Mouse (Mus musculus) mammary gland, adult 2 months (tissue): ENCODE data around the gene Klk5. TPM values are rescaled to one million over a fixed set of nuclear protein-coding genes. Genes with fewer than 3 reads are reported as not detected.

Experiments
- polyA plus RNA-seq: library from polyadenylated mRNA; depleted of rRNA; stranded (reverse); fragments of >200 nt; gene quantifications from 2 replicates; pipeline ENCODE4 v1.2.3, GENCODE M21; 2012; ENCODE audit warnings: low replicate concordance; rRNA removed

Gene Klk5
- 0.14 and 3.3 TPM in 2 replicates for polyA plus RNA-seq

DNA sequence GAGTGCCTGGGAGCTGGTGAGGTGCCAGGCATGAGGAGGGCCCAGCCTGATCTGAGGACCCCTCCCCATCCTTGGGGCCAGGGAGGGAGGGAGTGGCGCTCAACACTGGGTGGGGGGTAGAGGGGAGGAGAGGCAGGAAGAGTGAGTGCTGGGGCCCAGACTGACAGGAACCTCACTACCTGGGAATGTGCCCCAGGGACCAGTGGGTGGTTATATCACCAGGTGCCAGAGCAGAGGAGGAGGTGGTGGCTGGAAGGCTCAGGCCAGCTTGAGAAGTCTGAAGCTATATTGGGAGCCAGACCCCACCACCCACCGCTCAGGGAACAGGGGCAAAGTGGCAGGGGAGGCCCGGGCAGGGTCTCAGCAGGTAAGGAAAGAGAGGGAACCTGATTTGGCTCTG is at the start of gene Klk5:
Gene Klk5, plus strand, starts transcription at position 271 of the 400 bp plus-strand sequence.

DNA sequence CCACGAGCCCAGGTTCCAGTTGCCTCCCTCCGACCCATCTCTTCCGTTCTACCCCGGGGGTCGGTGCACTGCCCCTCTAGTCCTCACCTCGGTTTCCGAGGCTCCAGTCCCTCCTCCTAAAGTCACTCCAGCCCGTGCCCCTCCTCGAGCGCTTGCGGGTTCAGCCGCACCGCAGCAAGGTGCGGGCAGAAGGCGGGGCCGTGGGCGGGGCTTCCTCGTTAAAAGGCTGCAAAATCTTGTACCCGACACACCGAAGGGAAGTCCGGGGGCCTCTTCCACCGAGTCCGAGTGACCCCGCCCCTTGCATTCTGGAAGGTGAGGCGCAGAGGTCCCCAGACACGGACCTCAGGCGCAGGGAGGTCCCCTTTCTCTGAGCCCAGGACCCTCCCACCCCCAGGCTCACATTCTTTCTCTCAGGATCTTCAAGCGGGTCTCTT is 44.4 kb upstream of the Klk5 start, which contains the start of gene Klk8:
Gene Klk8, plus strand, starts transcription at position 245 of the 437 bp plus-strand sequence.

GRCm38 (mm10) chr7:43810994-43811393 is 30.8 kb upstream of the Klk5 start, which contains the start of gene Klk7:
Gene Klk7 (plus strand): TSS chr7:43811294.

GRCm38 (mm10) chr7:43824199-43824598 is 17.6 kb upstream of the Klk5 start, which contains the start of gene Klk6:
Gene Klk6 (plus strand): TSS chr7:43824499.

DNA sequence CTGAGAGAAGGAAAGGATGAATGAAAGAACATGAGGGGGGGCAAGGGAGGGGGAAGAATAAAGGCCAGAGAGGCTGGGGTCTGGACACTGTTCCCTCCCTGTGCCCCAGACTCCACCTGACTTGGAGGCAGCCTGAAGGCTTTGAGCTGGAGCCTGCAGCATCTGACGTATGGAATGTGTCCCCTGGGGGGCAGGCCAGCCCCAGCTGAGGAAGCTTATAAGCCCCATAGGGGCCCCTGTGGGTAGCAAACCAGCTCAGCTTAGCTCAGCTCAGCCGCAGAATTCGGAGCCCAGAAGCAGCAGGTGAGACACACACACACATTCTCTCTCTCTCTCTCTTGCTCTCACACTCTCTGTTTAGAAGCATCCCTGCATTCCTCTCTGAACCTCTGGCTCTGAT is 39.1 kb downstream of the Klk5 start, which contains the start of gene Klk4:
Gene Klk4, plus strand, starts transcription at position 249 of the 400 bp plus-strand sequence.

Other genes starting within 250 kb of the Klk5 start
- 0.06 TPM in 2 replicates for gene Zfp819, start 234.8 kb upstream of the Klk5 start, polyA plus RNA-seq
- gene Ceacam18, start 207.3 kb upstream of the Klk5 start, polyA plus RNA-seq: not detected in 2 replicates
- gene Siglece, start 181.8 kb upstream of the Klk5 start, polyA plus RNA-seq: 3.8 and 5.4 TPM in 2 replicates
- gene Ctu1, start 170.0 kb upstream of the Klk5 start, polyA plus RNA-seq: 9.2 and 18.9 TPM in 2 replicates
- not detected in 2 replicates for gene Klk14, start 151.6 kb upstream of the Klk5 start, polyA plus RNA-seq
- 0.16 and 0.33 TPM in 2 replicates for gene Klk13, start 129.4 kb upstream of the Klk5 start, polyA plus RNA-seq
- not detected in 2 replicates for gene Klk12, start 73.1 kb upstream of the Klk5 start, polyA plus RNA-seq
- gene Klk11, start 67.4 kb upstream of the Klk5 start, polyA plus RNA-seq: 2.4 and 4.7 TPM in 2 replicates
- gene Klk10, start 60.9 kb upstream of the Klk5 start, polyA plus RNA-seq: 0.98 and 8.7 TPM in 2 replicates
- gene Klk9, start 50.1 kb upstream of the Klk5 start, polyA plus RNA-seq: 0.14 and 0.30 TPM in 2 replicates
- 7.4 and 14.6 TPM in 2 replicates for gene Klk8, start 44.4 kb upstream of the Klk5 start, polyA plus RNA-seq
- 0.11 and 4.9 TPM in 2 replicates for gene Klk7, start 30.7 kb upstream of the Klk5 start, polyA plus RNA-seq
- gene Klk6, start 17.5 kb upstream of the Klk5 start, polyA plus RNA-seq: 0.82 TPM in 1 of 2 replicates, not detected in the other
- not detected in 2 replicates for gene Klk4, start 39.2 kb downstream of the Klk5 start, polyA plus RNA-seq
- not detected in 2 replicates for gene Klk15, start 91.8 kb downstream of the Klk5 start, polyA plus RNA-seq
- gene Klk1b8, start 108.7 kb downstream of the Klk5 start, polyA plus RNA-seq: 0.14 TPM in 1 of 2 replicates, not detected in the other
- not detected in 2 replicates for gene Klk1b1, start 124.8 kb downstream of the Klk5 start, polyA plus RNA-seq
- gene Klk1b9, start 134.1 kb downstream of the Klk5 start, polyA plus RNA-seq: not detected in 2 replicates
- 0.14 TPM in 1 of 2 replicates, not detected in the other for gene Klk1b11, start 153.9 kb downstream of the Klk5 start, polyA plus RNA-seq
- gene Klk1b26, start 170.2 kb downstream of the Klk5 start, polyA plus RNA-seq: 0.09 TPM in 1 of 2 replicates, not detected in the other
- gene Klk1b27, start 210.3 kb downstream of the Klk5 start, polyA plus RNA-seq: 1.4 and 3.0 TPM in 2 replicates